Mouse (Mus musculus) embryonic facial prominence, embryonic 14.5 days (tissue): ENCODE results near the gene Txn1. TPM values are rescaled to one million over a fixed set of nuclear protein-coding genes. Genes with fewer than 3 reads are reported as not detected.

Experiments
- ATAC-seq: fragments of 200-750 bp; cut with Nextera tagmentation; 2 replicates; pipeline ENCODE4 v1.8.0; 2017; ENCODE audit warnings: low read depth, moderate number of reproducible peaks, moderate TSS enrichment
- DNase-seq: peaks from one replicate; pipeline ENCODE4 v3.0.0-alpha.2; 2015; ENCODE audit warnings: low spot score
- H3K27ac ChIP-seq: fragments of 300-500 bp; sonication (generic); replicated peaks from 2 replicates; pipeline ENCODE4 v1.5.1; 2014; ENCODE audit warnings: low read depth, mild to moderate bottlenecking, low read length, moderate library complexity
- H3K27me3 ChIP-seq: fragments of 300-500 bp; sonication (generic); replicated peaks from 2 replicates; pipeline ENCODE4 v1.6.1; 2014; ENCODE audit warnings: low read length; ENCODE audit not compliant: control insufficient read depth, insufficient read depth
- H3K36me3 ChIP-seq: fragments of 300-500 bp; sonication (generic); 2 replicates; pipeline ENCODE4 v1.6.1; 2014; ENCODE audit warnings: low read length, mixed read lengths; ENCODE audit not compliant: control insufficient read depth, insufficient read depth
- H3K4me1 ChIP-seq: fragments of 300-500 bp; sonication (generic); 2 replicates; pipeline ENCODE4 v1.6.1; 2014; ENCODE audit warnings: antibody characterized with exemption, low read length; ENCODE audit not compliant: control insufficient read depth, insufficient read depth
- H3K4me2 ChIP-seq: fragments of 300-500 bp; sonication (generic); 2 replicates; pipeline ENCODE4 v1.6.1; 2014; ENCODE audit warnings: low read depth, mild to moderate bottlenecking, low read length, moderate library complexity, mixed read lengths
- H3K4me3 ChIP-seq: fragments of 300-500 bp; sonication (generic); 2 replicates; pipeline ENCODE4 v1.5.1; 2014; ENCODE audit warnings: low read depth, mild to moderate bottlenecking, low read length
- H3K9ac ChIP-seq: fragments of 300-500 bp; sonication (generic); 2 replicates; pipeline ENCODE4 v1.6.1; 2014; ENCODE audit warnings: low read depth, mild to moderate bottlenecking, low read length, moderate library complexity, mixed read lengths
- H3K9me3 ChIP-seq: fragments of 300-500 bp; sonication (generic); 2 replicates; pipeline ENCODE4 v1.6.1; 2016; ENCODE audit warnings: low read length; ENCODE audit not compliant: control insufficient read depth
- WGBS: fragments of 180-500 bp; shearing (Covaris S2); extraction: QIAGEN DNeasy Blood & Tissue Kit; methylation state at CpG from one replicate; pipeline ENCODE4 v1.1.7; 2014; 5-methylcytosine and 5-hydroxymethylcytosine counted together
- polyA plus RNA-seq: library from polyadenylated mRNA; unstranded; fragments of >200 nt; fragmentation: Nextera tagmentation; extraction: Ambion mirVana; gene quantifications from 2 replicates; pipeline ENCODE4 v1.2.1, GENCODE M21; 2014

The Txn1 gene
- polyA plus RNA-seq, 1 experiment from 2014 or later, result 373 TPM

GRCm38 (mm10) chr4:57952891-57953290, 3.3 kb downstream of the Txn1 start:
- 68% methylated on average over 1 of the region's 1 CpGs for whole genome bisulfite sequencing
- H3K27ac ChIP-seq, result no peak overlapping the region
- H3K27me3 ChIP-seq, result no peaks in the 10 kb centered on the region
- peaks cover 44% of the 10 kb centered on the region for H3K36me3 ChIP-seq
- ATAC-seq, result no peak
- H3K4me1 ChIP-seq, result peaks cover 24% of the 10 kb centered on the region
- 0 out of 2 replicates have a peak, but pooled peaks cover 5% of the 10 kb centered on the region for H3K9me3 ChIP-seq
- H3K9ac ChIP-seq, result no peak overlapping the region
- no peak overlapping the region for H3K4me3 ChIP-seq
- no peak overlapping the region for H3K4me2 ChIP-seq
- no peak for DNase-seq

- H3K4me1 ChIP-seq, result peaks cover 19% of the 10 kb centered on the region
- no peak for ATAC-seq
- H3K27ac ChIP-seq, result no peak overlapping the region
- H3K9ac ChIP-seq, result no peak overlapping the region
- H3K36me3 ChIP-seq, result peaks cover 49% of the 10 kb centered on the region
- H3K27me3 ChIP-seq, result no peaks in the 10 kb centered on the region
- DNase-seq, result no peak
- 0 out of 2 replicates have a peak, but pooled peaks cover 5% of the 10 kb centered on the region for H3K9me3 ChIP-seq
- WGBS, result 91% methylated on average over 3 of the region's 3 CpGs
- H3K4me2 ChIP-seq, result no peak overlapping the region
- no peak overlapping the region for H3K4me3 ChIP-seq
Measured at GRCm38 (mm10) chr4:57952416-57952815, 3.8 kb downstream of the Txn1 start.

- no peak overlapping the region for H3K4me3 ChIP-seq
- ATAC-seq, result no peak
- no peak overlapping the region for H3K4me2 ChIP-seq
- no peaks in the 10 kb centered on the region for H3K27me3 ChIP-seq
- H3K27ac ChIP-seq, result no peak overlapping the region
- 0 out of 2 replicates have a peak, but pooled peaks cover 5% of the 10 kb centered on the region for H3K9me3 ChIP-seq
- DNase-seq, result no peak
- H3K9ac ChIP-seq, result no peak overlapping the region
- WGBS, result 85% methylated on average over 6 of the region's 6 CpGs
- peaks cover 73% of the 10 kb centered on the region for H3K36me3 ChIP-seq
- peaks cover 8% of the 10 kb centered on the region for H3K4me1 ChIP-seq
Measured at GRCm38 (mm10) chr4:57949866-57950265, 6.3 kb downstream of the Txn1 start.

- Histone ChIP-seq H3K4me3 (no peak overlapping the region), H3K27ac (no peak overlapping the region), H3K9me3 (0 out of 2 replicates have a peak, but pooled peaks cover 5% of the 10 kb centered on the region), H3K4me1 (no peaks in the 10 kb centered on the region), H3K36me3 (peaks cover 89% of the 10 kb centered on the region), H3K27me3 (no peaks in the 10 kb centered on the region), H3K4me2 (no peak overlapping the region), H3K9ac (no peak overlapping the region)
- DNase-seq, result no peak
- ATAC-seq, result no peak
- WGBS, result 91% methylated on average over 4 of the region's 4 CpGs
Measured at GRCm38 (mm10) chr4:57947476-57947875, 8.7 kb downstream of the Txn1 start.

- Histone ChIP-seq H3K4me3 (no peak overlapping the region), H3K9me3 (0 out of 2 replicates have a peak, but pooled peaks cover 5% of the 10 kb centered on the region), H3K27me3 (no peaks in the 10 kb centered on the region), H3K4me1 (no peaks in the 10 kb centered on the region), H3K36me3 (peaks cover 91% of the 10 kb centered on the region), H3K9ac (no peak overlapping the region), H3K27ac (no peak overlapping the region), H3K4me2 (no peak overlapping the region)
- 79% methylated on average over 10 of the region's 10 CpGs for WGBS
- ATAC-seq, result no peak
- no peak for DNase-seq
Measured at GRCm38 (mm10) chr4:57947036-57947435, 9.2 kb downstream of the Txn1 start.

- peaks cover 50% of the 10 kb centered on the region for H3K36me3 ChIP-seq
- H3K4me2 ChIP-seq, result no peak overlapping the region
- H3K4me3 ChIP-seq, result no peak overlapping the region
- WGBS, result 93% methylated on average over 2 of the region's 2 CpGs
- no peak overlapping the region for H3K27ac ChIP-seq
- DNase-seq (no peak), ATAC-seq (no peak)
- H3K9ac ChIP-seq, result no peak overlapping the region
- H3K27me3 ChIP-seq, result no peaks in the 10 kb centered on the region
- no peaks in the 10 kb centered on the region for H3K9me3 ChIP-seq
- H3K4me1 ChIP-seq, result no peaks in the 10 kb centered on the region
Measured at GRCm38 (mm10) chr4:57942892-57943291, 13.3 kb downstream of the Txn1 start.

GRCm38 (mm10) chr4:57940631-57941030, 15.6 kb downstream of the Txn1 start:
- DNase-seq, result no peak
- Histone ChIP-seq H3K36me3 (peaks cover 29% of the 10 kb centered on the region), H3K9ac (no peak overlapping the region), H3K4me1 (no peaks in the 10 kb centered on the region), H3K9me3 (no peaks in the 10 kb centered on the region), H3K27me3 (no peaks in the 10 kb centered on the region), H3K27ac (no peak overlapping the region), H3K4me2 (no peak overlapping the region), H3K4me3 (no peak overlapping the region)
- no peak for ATAC-seq
- 84% methylated on average over 4 of the region's 4 CpGs for WGBS

- DNase-seq (no peak), ATAC-seq (no peak)
- H3K27me3 ChIP-seq, result no peaks in the 10 kb centered on the region
- peaks cover 4% of the 10 kb centered on the region; the same call in 1 of the 2 replicates for H3K9me3 ChIP-seq
- H3K27ac ChIP-seq, result no peak overlapping the region
- 77% methylated on average over 6 of the region's 6 CpGs for WGBS
- no peak overlapping the region for H3K9ac ChIP-seq
- no peaks in the 10 kb centered on the region for H3K4me1 ChIP-seq
- H3K4me2 ChIP-seq, result no peak overlapping the region
- H3K4me3 ChIP-seq, result no peak overlapping the region
- H3K36me3 ChIP-seq, result 0 out of 2 replicates have a peak, but pooled peaks cover 4% of the 10 kb centered on the region
Measured at GRCm38 (mm10) chr4:57937292-57937691, 18.9 kb downstream of the Txn1 start.

GRCm38 (mm10) chr4:57934181-57934580, 22.0 kb downstream of the Txn1 start:
- no peak overlapping the region for H3K27ac ChIP-seq
- no peaks in the 10 kb centered on the region for H3K36me3 ChIP-seq
- no peaks in the 10 kb centered on the region for H3K4me1 ChIP-seq
- DNase-seq (no peak), ATAC-seq (no peak)
- peaks cover 4% of the 10 kb centered on the region; the same call in 1 of the 2 replicates for H3K9me3 ChIP-seq
- H3K4me3 ChIP-seq, result no peak overlapping the region
- WGBS, result 69% methylated on average over 5 of the region's 5 CpGs
- H3K9ac ChIP-seq, result no peak overlapping the region
- no peaks in the 10 kb centered on the region for H3K27me3 ChIP-seq
- H3K4me2 ChIP-seq, result no peak overlapping the region
